Mouse (Mus musculus): Measurements from ENCODE around the gene Grhl1. TPM values are rescaled to one million over a fixed set of nuclear protein-coding genes. Genes with fewer than 3 reads are reported as not detected.
"Not testable (repeated sequence)": the region's sequence is repeated elsewhere in the genome, so short reads cannot be mapped to it uniquely, and the experiment has no call there.

The Grhl1 gene
- polyA plus RNA-seq, 1 experiment from 2014 or later, result 0.54 TPM

DNA sequence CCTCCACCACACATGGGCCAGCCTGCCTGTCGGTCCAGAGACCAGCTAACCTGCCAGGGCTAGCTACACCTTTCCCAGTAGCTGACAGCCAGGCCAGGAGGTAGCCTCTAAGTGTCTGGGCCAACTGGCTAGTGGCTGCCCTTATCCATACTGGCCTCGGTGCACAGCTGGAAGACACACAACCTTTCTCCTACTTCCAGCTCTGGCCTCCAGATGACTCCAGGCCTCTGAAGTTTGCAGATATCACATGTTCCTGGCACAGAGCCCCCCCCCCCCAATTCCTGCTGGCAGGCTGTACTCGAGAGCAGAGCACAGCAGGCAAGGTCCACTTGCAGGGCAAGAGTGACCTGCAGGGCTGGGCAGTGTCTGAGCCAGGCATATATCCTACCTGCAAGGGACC lies 55.1 kb downstream of the Grhl1 start:
- Histone ChIP-seq H3K27me3 (no peaks in the 10 kb centered on the region), H3K9ac (no peak overlapping the region), H3K27ac (no peak overlapping the region), H3K4me2 (no peak overlapping the region), H3K4me3 (no peak overlapping the region), H3K36me3 (ENCODE audit: poor library complexity, severe bottlenecking) (no peaks in the 10 kb centered on the region), H3K9me3 (replicated peaks) (no peaks in the 10 kb centered on the region), H3K4me1 (peaks cover 4% of the 10 kb centered on the region; the same call in 1 of the 2 replicates)
- ATAC-seq, result no peak
- 63% methylated on average over 3 of the region's 3 CpGs for WGBS

DNA sequence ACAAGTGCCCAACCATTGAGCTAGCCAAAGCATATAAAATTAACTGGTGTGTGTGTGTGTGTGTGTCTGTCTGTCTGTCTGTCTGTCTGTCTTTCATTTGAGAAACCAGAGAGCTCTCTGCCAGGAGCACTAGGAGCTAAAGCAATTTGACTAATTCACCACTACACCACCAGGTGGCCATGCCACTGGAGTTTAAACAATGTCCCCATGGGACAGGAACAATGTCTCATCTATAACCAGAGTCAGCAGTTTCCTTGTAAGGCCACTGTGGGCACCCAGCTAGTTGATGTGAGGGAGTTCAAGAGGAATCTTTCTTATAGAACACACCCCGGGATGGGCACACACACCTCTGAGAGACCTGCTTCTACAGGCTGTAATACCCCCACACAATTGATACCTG lies 58.1 kb downstream of the Grhl1 start:
- no peaks in the 10 kb centered on the region for H3K36me3 ChIP-seq (ENCODE audit: poor library complexity, severe bottlenecking)
- H3K27me3 ChIP-seq, result no peaks in the 10 kb centered on the region
- no peak for ATAC-seq
- no peaks in the 10 kb centered on the region for H3K4me1 ChIP-seq
- no peak overlapping the region for H3K4me3 ChIP-seq
- no peak overlapping the region for H3K27ac ChIP-seq
- H3K9me3 ChIP-seq (replicated peaks), result no peaks in the 10 kb centered on the region
- 91% methylated on average over 1 of the region's 1 CpGs for WGBS
- no peak overlapping the region for H3K4me2 ChIP-seq
- no peak overlapping the region for H3K9ac ChIP-seq

- Histone ChIP-seq H3K4me3 (no peak overlapping the region), H3K27ac (no peak overlapping the region), H3K4me2 (no peak overlapping the region), H3K36me3 (ENCODE audit: poor library complexity, severe bottlenecking) (no peaks in the 10 kb centered on the region), H3K9ac (no peak overlapping the region), H3K27me3 (no peaks in the 10 kb centered on the region), H3K9me3 (replicated peaks) (no peaks in the 10 kb centered on the region), H3K4me1 (no peaks in the 10 kb centered on the region)
- 64% methylated on average over 4 of the region's 4 CpGs for WGBS
- ATAC-seq, result no peak
Observed at GRCm38 (mm10) chr12:24632404-24632803, 60.3 kb downstream of the Grhl1 start.

DNA sequence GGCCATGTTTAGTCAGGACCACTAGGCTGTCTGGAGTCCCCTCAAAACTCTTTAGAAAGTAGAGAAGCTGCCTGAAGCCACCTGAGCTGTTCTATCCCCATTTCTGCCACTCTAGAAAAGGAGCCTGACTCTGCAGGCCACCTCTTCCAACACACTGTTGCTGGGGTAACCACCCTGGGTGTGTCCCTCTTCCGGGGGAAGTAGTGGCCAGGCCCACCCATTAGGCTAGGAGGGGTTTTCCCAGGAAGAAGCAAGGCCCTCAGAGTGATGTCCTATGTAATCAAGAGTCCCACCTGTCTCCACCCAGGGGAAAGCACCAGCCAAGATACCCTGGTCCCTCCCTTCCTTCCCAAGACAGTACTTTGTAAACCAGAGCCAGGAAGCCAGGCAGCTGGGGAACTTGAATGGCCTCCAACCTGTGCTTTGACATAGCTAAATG lies 61.7 kb downstream of the Grhl1 start:
- Histone ChIP-seq H3K4me3 (no peak overlapping the region), H3K4me1 (no peaks in the 10 kb centered on the region), H3K36me3 (ENCODE audit: poor library complexity, severe bottlenecking) (no peaks in the 10 kb centered on the region), H3K27me3 (no peaks in the 10 kb centered on the region), H3K27ac (no peak overlapping the region), H3K9ac (no peak overlapping the region), H3K9me3 (replicated peaks) (no peaks in the 10 kb centered on the region), H3K4me2 (no peak overlapping the region)
- ATAC-seq, result no peak
- 81% methylated on average over 1 of the region's 1 CpGs for WGBS

DNA sequence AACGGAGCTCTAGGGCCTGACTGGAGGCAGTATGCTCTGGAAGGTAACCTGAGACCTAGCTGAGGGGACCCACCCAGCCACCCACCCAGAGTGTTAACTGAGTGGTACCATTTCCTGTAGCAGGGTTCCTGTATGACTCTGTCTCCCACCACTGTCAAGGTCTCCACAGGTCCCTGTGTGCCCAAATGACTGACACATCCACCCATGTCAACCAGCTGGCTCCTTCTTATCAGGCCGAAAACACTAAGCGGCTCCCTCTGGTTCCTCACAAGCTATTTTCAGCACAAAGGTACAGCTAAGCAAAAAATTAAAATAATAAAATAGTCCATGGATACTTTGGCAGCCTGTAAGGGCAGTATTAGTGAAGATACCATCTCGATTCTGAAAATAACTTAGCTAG lies 62.1 kb downstream of the Grhl1 start:
- WGBS, result 88% methylated on average over 4 of the region's 4 CpGs
- H3K9ac ChIP-seq, result no peak overlapping the region
- no peak overlapping the region for H3K4me3 ChIP-seq
- H3K4me1 ChIP-seq, result no peaks in the 10 kb centered on the region
- H3K9me3 ChIP-seq (replicated peaks), result no peaks in the 10 kb centered on the region
- no peak overlapping the region for H3K27ac ChIP-seq
- ATAC-seq, result no peak
- H3K27me3 ChIP-seq, result no peaks in the 10 kb centered on the region
- H3K36me3 ChIP-seq (ENCODE audit: poor library complexity, severe bottlenecking), result no peaks in the 10 kb centered on the region
- H3K4me2 ChIP-seq, result no peak overlapping the region

GRCm38 (mm10) chr12:24634648-24635047 lies 62.6 kb downstream of the Grhl1 start:
- no peak overlapping the region for H3K4me2 ChIP-seq
- H3K27me3 ChIP-seq, result no peaks in the 10 kb centered on the region
- no peaks in the 10 kb centered on the region for H3K4me1 ChIP-seq
- H3K9me3 ChIP-seq (replicated peaks), result no peaks in the 10 kb centered on the region
- WGBS, result 88% methylated on average over 3 of the region's 3 CpGs
- H3K4me3 ChIP-seq, result no peak overlapping the region
- H3K36me3 ChIP-seq (ENCODE audit: poor library complexity, severe bottlenecking), result no peaks in the 10 kb centered on the region
- no peak for ATAC-seq
- no peak overlapping the region for H3K27ac ChIP-seq
- no peak overlapping the region for H3K9ac ChIP-seq

GRCm38 (mm10) chr12:24638787-24639186 lies 66.7 kb downstream of the Grhl1 start:
- 94% methylated on average over 10 of the region's 10 CpGs for WGBS
- not testable (repeated sequence) for H3K4me2 ChIP-seq; ATAC-seq; H3K36me3 ChIP-seq (ENCODE audit: poor library complexity, severe bottlenecking); H3K27me3 ChIP-seq; H3K27ac ChIP-seq; H3K9ac ChIP-seq; H3K4me3 ChIP-seq; H3K9me3 ChIP-seq (replicated peaks)
- peaks cover 12% of the 10 kb centered on the region for H3K4me1 ChIP-seq

DNA sequence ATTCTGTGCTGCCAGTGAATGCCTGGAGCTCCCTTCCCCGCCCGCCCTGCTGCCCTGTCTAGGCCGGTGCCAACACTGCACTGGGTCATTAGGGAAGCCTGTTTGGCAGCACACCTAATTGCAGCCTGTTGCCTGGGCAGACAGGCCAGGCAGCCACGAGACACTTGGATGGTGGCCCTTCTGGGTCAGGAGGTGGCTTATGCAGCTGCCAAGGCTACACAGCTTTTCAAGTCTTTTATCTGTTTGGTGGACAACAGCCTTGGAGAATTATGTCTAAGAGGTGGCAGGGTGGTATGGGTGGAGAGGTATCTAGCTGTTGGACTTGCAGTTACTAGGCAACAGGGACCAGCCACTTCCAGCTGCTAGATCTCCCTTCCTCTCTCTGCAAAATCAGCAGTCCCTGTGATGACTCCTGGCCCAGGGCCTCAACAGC lies 70.3 kb downstream of the Grhl1 start:
- Histone ChIP-seq H3K27ac (no peak overlapping the region), H3K9me3 (replicated peaks) (no peaks in the 10 kb centered on the region), H3K27me3 (no peaks in the 10 kb centered on the region), H3K9ac (0 out of 2 replicates have a peak overlapping the region, but pooled peaks have one; percentile 4), H3K4me2 (no peak overlapping the region), H3K4me3 (no peak overlapping the region), H3K36me3 (ENCODE audit: poor library complexity, severe bottlenecking) (no peaks in the 10 kb centered on the region), H3K4me1 (peaks cover 12% of the 10 kb centered on the region)
- WGBS, result 34% methylated on average over 4 of the region's 4 CpGs
- ATAC-seq, result peak; percentile 94

DNA sequence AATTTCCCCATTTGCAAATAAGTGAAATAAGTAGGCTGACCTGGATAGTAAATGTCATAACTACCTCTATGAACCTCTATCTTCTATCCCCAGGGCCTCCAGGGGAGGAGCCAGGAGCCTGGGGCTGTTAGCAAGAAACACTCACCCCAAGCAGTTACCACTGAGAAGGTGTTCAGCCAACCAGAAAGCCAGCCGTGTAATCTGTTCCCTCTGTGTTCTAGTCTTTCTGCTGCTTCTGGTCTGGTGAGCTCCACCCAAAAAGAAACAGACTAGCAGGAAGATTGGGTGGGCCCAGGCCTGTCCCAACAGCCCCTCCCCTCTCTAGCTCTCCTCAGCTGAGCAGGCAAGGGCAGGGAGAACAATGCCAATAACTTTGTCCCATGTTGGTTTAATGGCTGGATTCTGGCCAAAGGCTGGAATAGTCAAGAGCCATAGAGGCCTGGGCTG lies 72.1 kb downstream of the Grhl1 start:
- Histone ChIP-seq H3K27ac (no peak overlapping the region), H3K4me2 (no peak overlapping the region), H3K36me3 (ENCODE audit: poor library complexity, severe bottlenecking) (no peaks in the 10 kb centered on the region), H3K4me1 (peaks cover 12% of the 10 kb centered on the region), H3K9me3 (replicated peaks) (no peaks in the 10 kb centered on the region), H3K27me3 (no peaks in the 10 kb centered on the region), H3K9ac (no peak overlapping the region), H3K4me3 (no peak overlapping the region)
- WGBS, result 27% methylated on average over 1 of the region's 1 CpGs
- no peak for ATAC-seq

DNA sequence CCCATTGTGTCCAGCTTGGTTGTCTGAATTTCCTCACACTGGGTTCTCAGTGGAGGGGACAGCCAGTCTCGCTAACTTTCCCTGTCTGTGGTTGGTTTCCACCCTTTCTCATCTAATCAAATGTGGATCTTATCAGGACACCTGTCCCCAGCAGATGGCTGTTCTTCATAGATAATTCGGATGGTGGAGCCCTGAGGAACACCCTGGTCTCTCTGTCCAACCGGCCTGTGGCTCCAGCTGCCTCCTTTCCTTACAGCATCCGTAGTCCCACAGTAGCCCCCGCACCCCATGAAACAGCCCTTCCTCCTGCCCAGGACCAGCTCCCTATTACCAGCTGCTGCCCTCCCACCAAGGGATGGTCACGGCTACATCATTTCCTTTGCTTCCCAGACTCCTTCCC lies 73.8 kb downstream of the Grhl1 start:
- H3K4me1 ChIP-seq, result peaks cover 19% of the 10 kb centered on the region
- WGBS, result 85% methylated on average over 6 of the region's 6 CpGs
- no peak for ATAC-seq
- no peak overlapping the region for H3K27ac ChIP-seq
- H3K27me3 ChIP-seq, result no peaks in the 10 kb centered on the region
- no peak overlapping the region for H3K9ac ChIP-seq
- no peak overlapping the region for H3K4me2 ChIP-seq
- no peaks in the 10 kb centered on the region for H3K36me3 ChIP-seq (ENCODE audit: poor library complexity, severe bottlenecking)
- H3K9me3 ChIP-seq (replicated peaks), result no peaks in the 10 kb centered on the region
- no peak overlapping the region for H3K4me3 ChIP-seq

DNA sequence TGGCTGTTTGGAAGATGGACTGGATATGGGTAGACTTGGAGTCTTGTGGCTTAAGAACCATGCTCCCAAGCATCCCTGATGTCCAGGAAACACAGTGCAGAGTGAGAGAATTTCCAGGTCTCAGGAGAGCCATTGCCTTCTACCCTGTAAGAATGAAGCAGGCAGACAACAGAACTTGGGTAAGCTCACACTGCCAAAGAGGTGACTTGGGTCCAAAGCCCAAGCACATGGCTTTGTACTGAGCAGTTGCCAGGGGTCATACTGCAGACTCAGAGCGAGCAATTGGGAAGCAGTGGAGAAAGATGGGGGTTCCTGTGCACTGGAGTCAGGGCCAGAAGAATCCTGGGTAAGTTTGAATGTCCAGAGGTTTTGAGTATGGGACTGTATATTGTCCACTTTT lies 76.0 kb downstream of the Grhl1 start:
- Histone ChIP-seq H3K27me3 (no peaks in the 10 kb centered on the region), H3K9me3 (replicated peaks) (no peaks in the 10 kb centered on the region), H3K9ac (no peak overlapping the region), H3K27ac (no peak overlapping the region), H3K4me1 (peaks cover 21% of the 10 kb centered on the region), H3K4me2 (no peak overlapping the region), H3K36me3 (ENCODE audit: poor library complexity, severe bottlenecking) (no peaks in the 10 kb centered on the region), H3K4me3 (no peak overlapping the region)
- WGBS, result 79% methylated on average over 1 of the region's 1 CpGs
- no peak for ATAC-seq

DNA sequence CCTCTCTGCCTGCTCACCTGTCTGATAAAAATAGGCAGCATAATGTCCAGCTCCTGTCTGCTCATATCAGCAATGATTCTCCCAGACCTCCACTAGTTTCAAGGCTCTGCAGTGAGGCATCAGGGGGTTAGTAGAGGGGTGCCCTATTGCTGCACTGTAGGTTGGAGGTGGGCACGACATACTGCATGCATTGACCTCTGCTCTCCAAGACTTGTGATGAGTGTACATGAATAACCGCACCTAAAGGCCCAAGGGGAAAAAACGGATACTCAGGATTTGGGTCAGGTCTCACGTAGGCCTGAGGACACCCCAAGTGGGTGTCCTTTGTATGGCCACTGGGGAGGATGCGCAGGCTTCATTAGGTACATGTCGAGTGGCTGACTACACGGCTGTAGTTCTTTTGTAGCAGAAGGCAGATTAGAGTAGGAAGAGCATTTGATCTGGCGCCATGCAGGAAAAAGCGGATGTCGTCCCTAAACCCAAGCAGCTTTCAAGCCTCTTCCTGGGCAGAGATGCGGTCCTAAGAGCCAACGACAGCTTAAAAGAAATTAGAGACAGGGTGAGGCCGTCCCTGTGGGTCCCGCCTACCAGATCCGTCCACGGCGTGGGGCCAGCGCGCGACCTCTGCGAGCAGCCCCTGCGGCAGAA lies 78.5 kb downstream of the Grhl1 start:
- H3K27ac ChIP-seq, result peak overlapping the region; percentile 48; the same call in 1 of the 2 replicates
- H3K4me2 ChIP-seq, result peak overlapping the region; percentile 75
- no peaks in the 10 kb centered on the region for H3K27me3 ChIP-seq
- ATAC-seq, result peak; percentile 20
- WGBS, result 2% methylated on average over 22 of the region's 22 CpGs
- no peaks in the 10 kb centered on the region for H3K9me3 ChIP-seq (replicated peaks)
- peaks cover 21% of the 10 kb centered on the region for H3K4me1 ChIP-seq
- H3K4me3 ChIP-seq, result peak overlapping the region; percentile 88
- peak overlapping the region; percentile 88 for H3K9ac ChIP-seq
- H3K36me3 ChIP-seq (ENCODE audit: poor library complexity, severe bottlenecking), result peaks cover 22% of the 10 kb centered on the region

- Histone ChIP-seq H3K9ac (peak within 1 kb of the TSS; percentile 88), H3K36me3 (ENCODE audit: poor library complexity, severe bottlenecking) (peaks cover 28% of the 10 kb centered on the region), H3K4me3 (peak within 1 kb of the TSS; percentile 88), H3K27me3 (no peaks in the 10 kb centered on the region), H3K4me1 (peaks cover 25% of the 10 kb centered on the region), H3K4me2 (peak within 1 kb of the TSS; percentile 75), H3K9me3 (replicated peaks) (no peaks in the 10 kb centered on the region), H3K27ac (peak within 1 kb of the TSS; percentile 91)
- ATAC-seq, result peak; percentile 92
- 0% methylated on average over 56 of the region's 68 CpGs for WGBS
Observed at GRCm38 (mm10) chr12:24651063-24651557, 79.0 kb downstream of the Grhl1 start, which contains the start of gene Klf11. Gene Klf11 (plus strand): TSS chr12:24651274.
